Mouse (Mus musculus) c-Kit-positive CD71-positive TER-119-negative erythroid progenitor cells, embryonic 14.5 days (primary cell): ENCODE data around the gene Glp2r.

Source experiments
- DNase-seq: peaks from one replicate; pipeline ENCODE4 v3.0.0-alpha.2; 2013; ENCODE audit warnings: low read depth

Gene Glp2r

GRCm38 (mm10) chr11:67633620-67634229 lies 137.2 kb downstream of the Glp2r start:
- no peak for DNase-seq

GRCm38 (mm10) chr11:67632906-67633305 lies 138.0 kb downstream of the Glp2r start:
- no peak for DNase-seq

- DNase-seq: no peak
Observed at GRCm38 (mm10) chr11:67628522-67628921, 142.4 kb downstream of the Glp2r start.

GRCm38 (mm10) chr11:67627179-67627578 lies 143.8 kb downstream of the Glp2r start:
- DNase-seq: no peak

- DNase-seq: no peak
Observed at GRCm38 (mm10) chr11:67622340-67622739, 148.6 kb downstream of the Glp2r start.

- no peak for DNase-seq
Observed at GRCm38 (mm10) chr11:67616557-67617239, 154.3 kb downstream of the Glp2r start.

- no peak for DNase-seq
Observed at GRCm38 (mm10) chr11:67612158-67612839, 158.7 kb downstream of the Glp2r start.
